Mouse (Mus musculus) neutrophil, adult 83 days (primary cell): ENCODE measurements around the gene Rpl36-ps4. TPM values are rescaled to one million over a fixed set of nuclear protein-coding genes. Genes with fewer than 3 reads are reported as not detected.

ENCODE experiments used
- total RNA-seq, 2 experiments: library from RNA; stranded (reverse); gene quantifications; one replicate each; pipeline ENCODE4 v1.2.4; 2023

Rpl36-ps4 gene
- total RNA-seq: not detected

DNA sequence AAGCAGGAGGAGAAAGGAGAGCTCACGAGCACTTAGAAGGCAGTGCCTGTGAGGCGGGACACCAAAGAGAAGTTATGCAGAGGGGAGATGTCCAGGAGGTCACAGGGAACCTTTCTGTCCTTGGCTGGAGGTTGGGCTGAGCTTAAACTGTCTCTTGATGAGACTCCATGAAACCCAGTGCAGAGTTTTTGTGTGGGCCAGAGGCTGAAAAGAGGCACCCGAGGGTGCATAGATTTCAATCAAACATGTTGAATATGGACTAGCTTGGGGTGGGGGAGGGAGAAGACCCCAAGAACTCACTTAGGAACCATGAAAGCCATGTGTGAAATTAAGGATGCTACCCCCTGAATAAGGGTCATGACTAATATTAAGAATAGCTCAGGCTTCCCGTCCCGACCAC, at the start of gene Rpl36-ps4:
Gene Rpl36-ps4, plus strand, starts transcription at position 301 of the 400 bp plus-strand sequence.

Other genes starting within 250 kb of the Rpl36-ps4 start
- gene Msh2, start 248.6 kb upstream of the Rpl36-ps4 start, total RNA-seq: 10 to 100 TPM; 14.7 to 17.0 TPM
- gene Kcnk12, start 123.0 kb upstream of the Rpl36-ps4 start, total RNA-seq: 10 to 100 TPM; 10.3 to 11.7 TPM
- 10 to 100 TPM; 18.8 to 21.2 TPM for gene Msh6, start 54.1 kb downstream of the Rpl36-ps4 start, total RNA-seq
- gene Fbxo11, start 144.3 kb downstream of the Rpl36-ps4 start, total RNA-seq: 10 to 100 TPM; 45.3 to 56.3 TPM